Mouse (Mus musculus) hindbrain, embryonic 10.5 days (tissue): Measurements from ENCODE around the gene Cbarp. TPM values are rescaled to one million over a fixed set of nuclear protein-coding genes. Genes with fewer than 3 reads are reported as not detected.

Source experiments
- DNase-seq: peaks from one replicate; pipeline ENCODE4 v3.0.0-alpha.2; 2017; ENCODE audit warnings: low spot score
- H3K27ac ChIP-seq: fragments of 300-500 bp; sonication (generic); 2 replicates; pipeline ENCODE4 v1.5.1; 2016; ENCODE audit warnings: mild to moderate bottlenecking, moderate library complexity
- H3K27me3 ChIP-seq: fragments of 300-500 bp; sonication (generic); 2 replicates; pipeline ENCODE4 v1.6.1; 2016; ENCODE audit warnings: mild to moderate bottlenecking; ENCODE audit not compliant: poor library complexity, insufficient read depth, severe bottlenecking
- H3K36me3 ChIP-seq: fragments of 300-500 bp; sonication (generic); 2 replicates; pipeline ENCODE4 v1.6.1; 2016; ENCODE audit warnings: mild to moderate bottlenecking, moderate library complexity
- H3K4me1 ChIP-seq: fragments of 300-500 bp; sonication (generic); replicated peaks from 2 replicates; pipeline ENCODE4 v1.6.1; 2016; ENCODE audit warnings: mild to moderate bottlenecking
- H3K4me3 ChIP-seq: fragments of 300-500 bp; sonication (generic); 2 replicates; pipeline ENCODE4 v1.5.1; 2016; ENCODE audit warnings: mild to moderate bottlenecking, moderate library complexity
- H3K9me3 ChIP-seq: fragments of 300-500 bp; sonication (generic); 2 replicates; pipeline ENCODE4 v1.6.1; 2016; ENCODE audit warnings: mild to moderate bottlenecking, moderate library complexity
- WGBS: fragments of 180-500 bp; shearing (Covaris S2); methylation state at CpG from one replicate; pipeline ENCODE4 v1.1.7; 2016; 5-methylcytosine and 5-hydroxymethylcytosine counted together
- polyA plus RNA-seq: library from polyadenylated mRNA; unstranded; fragments of >200 nt; fragmentation: Nextera tagmentation; extraction: Ambion mirVana; gene quantifications from 2 replicates; pipeline ENCODE4 v1.2.1, GENCODE M21; 2016

Gene Cbarp
- polyA plus RNA-seq: 7.1 and 15.0 TPM in 2 replicates

DNA sequence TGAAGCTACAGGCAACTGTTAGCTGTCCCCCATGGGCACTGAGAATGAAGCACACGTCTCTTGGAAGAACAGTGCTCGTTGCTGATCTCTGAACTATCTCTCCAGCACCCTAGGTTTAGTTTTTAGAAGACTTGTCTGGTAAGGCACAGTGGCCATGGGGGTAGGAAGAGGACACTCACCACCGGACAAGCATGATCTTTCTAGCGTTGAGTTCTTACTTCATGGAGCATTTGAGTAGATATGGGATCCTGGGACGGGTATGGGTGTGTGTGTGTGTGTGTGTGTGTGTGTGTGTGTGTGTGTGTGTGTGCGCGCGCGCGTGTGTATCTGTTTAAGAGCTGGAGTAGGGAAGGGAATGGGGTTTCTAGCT, at the start of gene Cbarp:
Gene Cbarp, minus strand, starts transcription at position 170 of the 370 bp plus-strand sequence.
- Histone ChIP-seq H3K36me3 (peaks cover 35% of the 10 kb centered on the region), H3K9me3 (no peaks in the 10 kb centered on the region), H3K4me3 (peak within 1 kb of the TSS; percentile 99), H3K27ac (peak within 1 kb of the TSS; percentile 93), H3K27me3 (peaks cover 41% of the 10 kb centered on the region), H3K4me1 (peaks cover 87% of the 10 kb centered on the region)
- 74% methylated on average over 10 of the region's 10 CpGs for WGBS
- no peak for DNase-seq

- peaks cover 89% of the 10 kb centered on the region for H3K27me3 ChIP-seq
- H3K4me3 ChIP-seq: peak overlapping the region; percentile 57
- H3K4me1 ChIP-seq: peaks cover 76% of the 10 kb centered on the region
- WGBS: 2% methylated on average over 21 of the region's 21 CpGs
- peak; percentile 58 for DNase-seq
- no peaks in the 10 kb centered on the region for H3K9me3 ChIP-seq
- peaks cover 36% of the 10 kb centered on the region for H3K36me3 ChIP-seq
- H3K27ac ChIP-seq: peak overlapping the region; percentile 93
Observed at GRCm38 (mm10) chr10:80189999-80190398, 49.4 kb upstream of the Cbarp start.

DNA sequence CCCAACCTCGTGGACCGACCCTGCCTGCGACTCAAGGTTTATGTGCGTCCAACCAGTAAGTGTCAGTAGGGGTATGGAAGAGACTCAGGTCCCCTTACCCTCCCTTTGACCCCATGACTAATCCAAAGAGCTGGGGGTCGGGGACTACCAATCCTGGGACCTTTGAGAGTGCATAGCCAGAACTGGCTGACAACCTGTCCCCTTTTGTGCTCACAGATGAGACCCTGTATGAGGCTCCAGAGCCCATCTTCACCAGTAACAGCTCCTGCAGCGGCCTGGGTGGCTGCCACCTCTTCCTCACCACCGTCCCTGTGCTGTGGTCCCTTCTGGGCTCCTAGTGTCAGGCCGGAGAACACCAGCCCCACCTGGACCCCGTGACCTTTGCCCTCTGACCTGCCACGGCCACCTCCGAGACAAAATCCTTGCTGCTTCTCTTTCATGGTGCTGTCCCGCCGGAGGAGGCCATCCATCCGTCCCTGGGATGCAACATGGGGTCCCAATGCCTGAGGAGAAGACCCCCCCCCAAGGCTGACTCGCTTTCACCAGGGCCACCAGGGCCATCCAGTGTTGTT, 47.9 kb upstream of the Cbarp start:
- WGBS: 59% methylated on average over 15 of the region's 15 CpGs
- peaks cover 68% of the 10 kb centered on the region for H3K4me1 ChIP-seq
- H3K27ac ChIP-seq: no peak overlapping the region
- no peak for DNase-seq
- no peak overlapping the region for H3K4me3 ChIP-seq
- peaks cover 95% of the 10 kb centered on the region for H3K27me3 ChIP-seq
- H3K36me3 ChIP-seq: peaks cover 48% of the 10 kb centered on the region
- no peaks in the 10 kb centered on the region for H3K9me3 ChIP-seq

DNA sequence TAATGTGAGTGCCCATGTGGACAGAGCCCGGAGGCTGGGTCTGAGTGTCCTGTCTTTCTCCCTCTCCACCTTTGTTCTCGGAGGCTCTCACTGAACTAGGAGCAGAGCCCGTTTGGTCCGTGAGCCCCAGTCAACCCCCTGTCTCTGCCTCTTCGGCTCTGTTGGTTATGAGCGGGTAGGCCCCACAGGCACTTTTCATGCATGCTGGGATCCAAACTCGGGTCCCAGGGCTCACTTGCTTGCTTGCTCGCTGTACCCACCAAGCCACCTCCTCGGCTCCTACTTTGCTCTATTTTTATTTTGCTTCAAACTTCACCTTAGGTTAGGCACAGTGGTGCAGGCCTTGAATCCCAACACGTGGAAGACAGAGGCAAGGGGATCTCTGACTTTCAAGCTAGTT, 47.1 kb upstream of the Cbarp start:
- H3K27me3 ChIP-seq: peaks cover 87% of the 10 kb centered on the region
- DNase-seq: no peak
- no peak overlapping the region for H3K27ac ChIP-seq
- no peaks in the 10 kb centered on the region for H3K9me3 ChIP-seq
- H3K36me3 ChIP-seq: peaks cover 56% of the 10 kb centered on the region
- no peak overlapping the region for H3K4me3 ChIP-seq
- WGBS: 90% methylated on average over 10 of the region's 10 CpGs
- peaks cover 64% of the 10 kb centered on the region for H3K4me1 ChIP-seq

GRCm38 (mm10) chr10:80186649-80187048, 46.0 kb upstream of the Cbarp start:
- H3K27me3 ChIP-seq: peaks cover 77% of the 10 kb centered on the region
- H3K9me3 ChIP-seq: no peaks in the 10 kb centered on the region
- H3K36me3 ChIP-seq: peaks cover 67% of the 10 kb centered on the region
- H3K4me3 ChIP-seq: no peak overlapping the region; the same call in 1 of the 2 replicates
- 32% methylated on average over 27 of the region's 27 CpGs for WGBS
- no peak overlapping the region for H3K27ac ChIP-seq
- peaks cover 64% of the 10 kb centered on the region for H3K4me1 ChIP-seq
- no peak for DNase-seq

GRCm38 (mm10) chr10:80182547-80182946, 41.9 kb upstream of the Cbarp start:
- H3K4me1 ChIP-seq: peaks cover 66% of the 10 kb centered on the region
- no peak for DNase-seq
- H3K4me3 ChIP-seq: peak overlapping the region; percentile 70
- H3K27ac ChIP-seq: peak overlapping the region; percentile 91; the same call in 1 of the 2 replicates
- 96% methylated on average over 7 of the region's 7 CpGs for WGBS
- H3K9me3 ChIP-seq: no peaks in the 10 kb centered on the region
- peaks cover 37% of the 10 kb centered on the region for H3K27me3 ChIP-seq
- H3K36me3 ChIP-seq: peaks cover 50% of the 10 kb centered on the region

DNA sequence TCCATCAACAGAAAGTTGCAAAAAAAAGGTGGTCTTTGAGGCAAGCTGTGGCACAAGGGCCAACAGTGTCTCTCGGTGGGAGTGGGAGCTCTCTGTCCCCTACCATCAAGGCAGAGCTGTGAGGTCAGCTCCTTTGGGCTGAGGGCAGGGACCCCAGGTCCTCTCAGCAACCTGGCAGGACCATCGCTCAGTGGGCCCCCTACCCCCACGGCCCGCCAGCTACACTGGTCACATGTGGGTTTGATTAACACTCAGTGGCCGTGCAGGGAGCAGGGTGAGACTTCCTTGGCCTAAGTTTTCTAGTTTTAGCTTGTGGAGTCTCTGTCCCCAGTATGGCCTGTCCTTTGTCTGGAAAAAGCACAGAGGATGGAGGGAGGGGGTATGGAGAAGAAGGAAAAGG, 40.2 kb upstream of the Cbarp start:
- H3K4me3 ChIP-seq: peak overlapping the region; percentile 70
- 53% methylated on average over 5 of the region's 5 CpGs for WGBS
- peaks cover 75% of the 10 kb centered on the region for H3K4me1 ChIP-seq
- peaks cover 19% of the 10 kb centered on the region for H3K27me3 ChIP-seq
- peaks cover 38% of the 10 kb centered on the region for H3K36me3 ChIP-seq
- peak overlapping the region; percentile 91 for H3K27ac ChIP-seq
- no peaks in the 10 kb centered on the region for H3K9me3 ChIP-seq
- DNase-seq: peak; percentile 39

DNA sequence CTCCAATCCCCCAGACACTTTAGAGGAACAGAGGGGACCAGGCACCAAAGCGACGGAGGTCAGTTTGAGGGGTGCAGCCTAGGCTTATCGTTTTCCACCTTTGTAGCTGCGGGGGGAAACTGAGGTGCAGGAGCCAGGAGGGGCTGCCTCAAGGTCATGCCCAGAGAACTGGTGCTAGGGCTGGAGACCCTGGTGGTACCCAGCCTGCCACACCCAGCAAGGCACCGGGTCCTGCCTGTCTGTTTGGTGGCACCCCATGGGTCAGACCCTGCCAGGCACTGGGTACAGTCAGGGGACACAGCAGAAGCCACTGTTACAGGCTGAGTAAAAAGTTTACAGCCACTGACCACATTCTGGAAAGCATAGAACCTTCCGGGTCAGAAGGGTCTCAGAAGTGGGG, 39.7 kb upstream of the Cbarp start:
- peak overlapping the region; percentile 70 for H3K4me3 ChIP-seq
- H3K27me3 ChIP-seq: peaks cover 14% of the 10 kb centered on the region
- no peaks in the 10 kb centered on the region for H3K9me3 ChIP-seq
- no peak for DNase-seq
- 50% methylated on average over 6 of the region's 6 CpGs for WGBS
- peaks cover 37% of the 10 kb centered on the region for H3K36me3 ChIP-seq
- peak overlapping the region; percentile 91 for H3K27ac ChIP-seq
- peaks cover 75% of the 10 kb centered on the region for H3K4me1 ChIP-seq

- Histone ChIP-seq H3K27ac (peak within 1 kb of the TSS; percentile 91), H3K27me3 (peaks cover 7% of the 10 kb centered on the region; the same call in 1 of the 2 replicates), H3K4me1 (peaks cover 79% of the 10 kb centered on the region), H3K36me3 (peaks cover 33% of the 10 kb centered on the region), H3K4me3 (peak within 1 kb of the TSS; percentile 70), H3K9me3 (no peaks in the 10 kb centered on the region)
- DNase-seq: peak; percentile 72
- WGBS: 2% methylated on average over 103 of the region's 106 CpGs
Observed at GRCm38 (mm10) chr10:80179068-80180051, 38.7 kb upstream of the Cbarp start, which contains the start of gene Efna2. Gene Efna2, plus strand, starts transcription at chr10:80179482.

GRCm38 (mm10) chr10:80177441-80178279, 37.0 kb upstream of the Cbarp start:
- Histone ChIP-seq H3K27ac (peak overlapping the region; percentile 77), H3K4me1 (peaks cover 84% of the 10 kb centered on the region)

GRCm38 (mm10) chr10:80176270-80176834, 35.7 kb upstream of the Cbarp start:
- DNase-seq: no peak
- no peak overlapping the region for H3K4me3 ChIP-seq
- 0 out of 2 replicates have a peak overlapping the region, but pooled peaks have one; percentile 64 for H3K27ac ChIP-seq
- no peaks in the 10 kb centered on the region; the same call in 1 of the 2 replicates for H3K27me3 ChIP-seq
- peaks cover 20% of the 10 kb centered on the region for H3K36me3 ChIP-seq
- peaks cover 84% of the 10 kb centered on the region for H3K4me1 ChIP-seq
- H3K9me3 ChIP-seq: no peaks in the 10 kb centered on the region
- 78% methylated on average over 5 of the region's 5 CpGs for WGBS

More at GRCm38 (mm10) chr10:80177441-80178279, 37.0 kb upstream of the Cbarp start:
- Histone ChIP-seq H3K27me3 (no peaks in the 10 kb centered on the region; the same call in 1 of the 2 replicates), H3K9me3 (no peaks in the 10 kb centered on the region), H3K4me3 (peak overlapping the region; percentile 70; the same call in 1 of the 2 replicates), H3K36me3 (peaks cover 19% of the 10 kb centered on the region)
- no peak for DNase-seq
- WGBS: 51% methylated on average over 7 of the region's 7 CpGs
